Mouse (Mus musculus) layer of hippocampus, postnatal 14 days (tissue): ENCODE measurements at regions not wholly inside any gene's neighbourhood (a gene's known extent, or its start where the extent isn't known, plus 50 kb on each side); places are given as distances from the start of the nearest gene placed in this dataset.
"Not testable (repeated sequence)": the region's sequence is repeated elsewhere in the genome, so short reads cannot be mapped to it uniquely, and the experiment has no call there.

Experiments used
- DNase-seq, 2 experiments: peaks; one replicate each; pipeline ENCODE4 v3.0.0; 2021 to 2022; ENCODE audit warnings: low spot score in 2 of 2, mixed read lengths in 1 of 2

DNA sequence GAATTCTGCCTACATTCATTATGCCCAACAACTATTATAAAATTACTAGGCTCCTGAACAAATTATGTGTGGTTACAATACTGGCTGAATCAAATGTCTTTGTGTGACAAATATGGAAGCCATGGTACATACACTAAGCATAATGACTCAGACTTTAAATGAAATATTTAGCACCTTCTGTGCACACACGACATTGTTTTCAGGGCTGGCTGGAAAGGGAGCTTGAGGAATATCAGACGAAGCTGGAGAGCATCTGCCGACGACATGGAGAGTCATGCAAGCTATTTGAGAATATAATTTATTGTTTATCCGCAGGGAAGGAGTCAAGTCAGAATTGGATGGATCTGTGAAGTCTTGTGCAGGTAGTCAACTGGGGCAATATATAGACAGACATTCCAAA, 955.4 kb upstream of the Gm10801 start:
- DNase-seq: no peak

GRCm38 (mm10) chr2:97707243-97707642, 954.8 kb upstream of the Gm10801 start:
- no peak for DNase-seq

DNA sequence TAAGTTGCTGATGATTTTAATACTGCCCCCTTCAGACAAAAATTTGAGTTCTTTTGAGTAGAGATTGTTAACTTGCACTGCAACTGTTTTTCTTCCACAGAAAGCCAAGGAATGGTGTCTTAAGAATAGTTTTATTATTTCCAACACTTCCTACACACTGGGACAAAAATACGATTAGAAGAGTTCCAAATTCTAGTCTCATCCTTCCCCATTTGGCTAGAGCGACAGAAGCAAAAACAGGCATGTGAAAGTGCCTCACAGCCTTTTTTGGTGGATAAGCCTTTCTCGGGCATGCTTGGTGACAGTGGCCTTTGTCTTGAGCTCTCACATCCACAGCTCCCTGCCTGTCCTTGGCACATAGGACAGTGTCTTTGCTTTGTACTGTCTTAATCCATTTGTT, 954.3 kb upstream of the Gm10801 start:
- no peak for DNase-seq

- no peak for DNase-seq
These were observed 936.9 kb upstream of the Gm10801 start for GRCm38 (mm10) chr2:97725166-97725565.

GRCm38 (mm10) chr2:97768850-97769249, 893.2 kb upstream of the Gm10801 start:
- DNase-seq: peak in 1 of 2 experiments; percentile 2

GRCm38 (mm10) chr2:97777929-97778328, 884.1 kb upstream of the Gm10801 start:
- DNase-seq: no peak

DNA sequence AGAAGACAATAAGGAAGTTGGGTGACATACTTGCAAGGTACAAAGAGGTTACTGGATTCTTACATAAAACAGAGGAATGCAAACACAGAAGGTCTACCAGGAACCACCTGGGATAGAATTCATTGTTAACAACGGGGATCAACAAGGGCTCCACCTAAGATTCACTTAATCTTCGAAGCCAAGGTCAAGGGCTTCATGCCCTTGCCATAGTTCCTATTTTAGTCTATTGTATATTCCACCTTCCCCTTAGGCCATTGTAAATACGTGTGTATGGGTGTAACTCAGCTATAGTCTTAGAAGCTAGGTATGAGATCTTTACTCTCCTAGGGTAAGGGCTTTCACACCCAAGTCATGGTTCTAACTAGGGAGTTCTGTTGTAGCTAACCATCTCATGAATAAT, 882.0 kb upstream of the Gm10801 start:
- not testable (repeated sequence) for DNase-seq
